Mouse (Mus musculus) right cerebral cortex, postnatal 14 days (tissue): ENCODE results near the gene Spata31d1a.

Source experiments
- DNase-seq: peaks from one replicate; pipeline ENCODE4 v3.0.0; 2022

The Spata31d1a gene

GRCm38 (mm10) chr13:59663939-59664712, 46.0 kb downstream of the Spata31d1a start:
- DNase-seq, result no peak

GRCm38 (mm10) chr13:59661966-59662365, 48.2 kb downstream of the Spata31d1a start:
- DNase-seq, result no peak

GRCm38 (mm10) chr13:59661387-59661786, 48.7 kb downstream of the Spata31d1a start:
- DNase-seq, result no peak

GRCm38 (mm10) chr13:59660371-59660770, 49.8 kb downstream of the Spata31d1a start:
- no peak for DNase-seq

- no peak for DNase-seq
Observed at GRCm38 (mm10) chr13:59657781-59658180, 52.3 kb downstream of the Spata31d1a start.

GRCm38 (mm10) chr13:59656975-59657388, 53.1 kb downstream of the Spata31d1a start:
- no peak for DNase-seq

- DNase-seq, result no peak
Observed at GRCm38 (mm10) chr13:59656316-59656832, 53.8 kb downstream of the Spata31d1a start.

GRCm38 (mm10) chr13:59655718-59656315, 54.3 kb downstream of the Spata31d1a start:
- no peak for DNase-seq

- no peak for DNase-seq
Observed at GRCm38 (mm10) chr13:59654465-59654864, 55.7 kb downstream of the Spata31d1a start.

GRCm38 (mm10) chr13:59653136-59653535, 57.0 kb downstream of the Spata31d1a start:
- DNase-seq, result no peak

- no peak for DNase-seq
Observed at GRCm38 (mm10) chr13:59652651-59653050, 57.5 kb downstream of the Spata31d1a start.
